Mouse (Mus musculus) E14TG2a.4 (cell line): ENCODE measurements around the gene Grin2a.

ENCODE experiments used
- CTCF ChIP-seq: conservative IDR thresholded peaks from 2 replicates; pipeline ENCODE4 v1.5.1; 2014; ENCODE audit warnings: low read length
- NANOG ChIP-seq: IDR thresholded peaks from 2 replicates; pipeline ENCODE4 v1.6.1; 2014; ENCODE audit warnings: borderline replicate concordance, low read length, mixed read lengths
- POU5F1 ChIP-seq: IDR thresholded peaks from 2 replicates; pipeline ENCODE4 v1.6.1; 2014; ENCODE audit warnings: low read length, borderline replicate concordance

GRCm38 (mm10) chr16:9709921-9710320 is 285.4 kb downstream of the Grin2a start:
- TF ChIP-seq CTCF (no peak), NANOG (no peak), POU5F1 (no peak)
